Mouse (Mus musculus): ENCODE data around the gene Tjp3. TPM values are rescaled to one million over a fixed set of nuclear protein-coding genes. Genes with fewer than 3 reads are reported as not detected.

Tjp3 gene
- polyA plus RNA-seq, 1 experiment: 239 TPM

- no peak for TF ChIP-seq POLR2A (IDR thresholded peaks at IDR 0.05; ENCODE audit: low read depth, low read length)
- Histone ChIP-seq H3K4me3 (ENCODE audit: low read depth, low read length) (no peak overlapping the region), H3K4me1 (ENCODE audit: control insufficient read depth, insufficient read depth, insufficient read length, low read length) (peaks cover 16% of the 10 kb centered on the region), H3K27me3 (ENCODE audit: control insufficient read depth, insufficient read depth, low read length) (no peaks in the 10 kb centered on the region), H3K36me3 (ENCODE audit: control insufficient read depth, insufficient read depth, low read length) (peaks cover 49% of the 10 kb centered on the region), H3K27ac (ENCODE audit: insufficient read depth, low read depth, low read length) (no peak overlapping the region)
- WGBS: 91% methylated on average over 18 of the region's 18 CpGs
These were observed 32.6 kb upstream of the Tjp3 start for GRCm38 (mm10) chr10:81323791-81324530.

- Histone ChIP-seq H3K4me1 (ENCODE audit: control insufficient read depth, insufficient read depth, insufficient read length, low read length) (peaks cover 18% of the 10 kb centered on the region), H3K27ac (ENCODE audit: insufficient read depth, low read depth, low read length) (no peak overlapping the region), H3K27me3 (ENCODE audit: control insufficient read depth, insufficient read depth, low read length) (no peaks in the 10 kb centered on the region), H3K4me3 (ENCODE audit: low read depth, low read length) (no peak overlapping the region), H3K36me3 (ENCODE audit: control insufficient read depth, insufficient read depth, low read length) (peaks cover 49% of the 10 kb centered on the region)
- 89% methylated on average over 23 of the region's 23 CpGs for WGBS
- TF ChIP-seq CTCF (IDR thresholded peaks at IDR 0.05; ENCODE audit: extremely low read depth, insufficient read length, insufficient replicate concordance, low read depth, low read length): no peak
- no peak for TF ChIP-seq POLR2A (IDR thresholded peaks at IDR 0.05; ENCODE audit: low read depth, low read length)
These were observed 31.9 kb upstream of the Tjp3 start for GRCm38 (mm10) chr10:81323141-81323775.

GRCm38 (mm10) chr10:81322444-81322843, 31.1 kb upstream of the Tjp3 start:
- WGBS: 91% methylated on average over 27 of the region's 27 CpGs
- TF ChIP-seq CTCF (IDR thresholded peaks at IDR 0.05; ENCODE audit: extremely low read depth, insufficient read length, insufficient replicate concordance, low read depth, low read length): no peak
- no peak for TF ChIP-seq POLR2A (IDR thresholded peaks at IDR 0.05; ENCODE audit: low read depth, low read length)
- Histone ChIP-seq H3K4me1 (ENCODE audit: control insufficient read depth, insufficient read depth, insufficient read length, low read length) (peaks cover 23% of the 10 kb centered on the region), H3K4me3 (ENCODE audit: low read depth, low read length) (no peak overlapping the region; the same call in 1 of the 2 replicates), H3K36me3 (ENCODE audit: control insufficient read depth, insufficient read depth, low read length) (peaks cover 49% of the 10 kb centered on the region), H3K27ac (ENCODE audit: insufficient read depth, low read depth, low read length) (no peak overlapping the region), H3K27me3 (ENCODE audit: control insufficient read depth, insufficient read depth, low read length) (no peaks in the 10 kb centered on the region)

- no peak for TF ChIP-seq CTCF (IDR thresholded peaks at IDR 0.05; ENCODE audit: extremely low read depth, insufficient read length, insufficient replicate concordance, low read depth, low read length)
- H3K4me3 ChIP-seq (ENCODE audit: low read depth, low read length): peak overlapping the region; percentile 82
- WGBS: under 1% methylated on average over 20 of the region's 20 CpGs
- peak overlapping the region; percentile 88; the same call in 1 of the 2 replicates for H3K27ac ChIP-seq (ENCODE audit: insufficient read depth, low read depth, low read length)
- peaks cover 41% of the 10 kb centered on the region for H3K36me3 ChIP-seq (ENCODE audit: control insufficient read depth, insufficient read depth, low read length)
- H3K27me3 ChIP-seq (ENCODE audit: control insufficient read depth, insufficient read depth, low read length): no peaks in the 10 kb centered on the region
- peaks cover 30% of the 10 kb centered on the region for H3K4me1 ChIP-seq (ENCODE audit: control insufficient read depth, insufficient read depth, insufficient read length, low read length)
These were observed 30.1 kb upstream of the Tjp3 start for GRCm38 (mm10) chr10:81321436-81321835.

- H3K27me3 ChIP-seq (ENCODE audit: control insufficient read depth, insufficient read depth, low read length): no peaks in the 10 kb centered on the region
- under 1% methylated on average over 68 of the region's 68 CpGs for WGBS
- H3K4me1 ChIP-seq (ENCODE audit: control insufficient read depth, insufficient read depth, insufficient read length, low read length): peaks cover 30% of the 10 kb centered on the region
- peak within 1 kb of the TSS; percentile 82 for H3K4me3 ChIP-seq (ENCODE audit: low read depth, low read length)
- peaks cover 34% of the 10 kb centered on the region for H3K36me3 ChIP-seq (ENCODE audit: control insufficient read depth, insufficient read depth, low read length)
- TF ChIP-seq CTCF (IDR thresholded peaks at IDR 0.05; ENCODE audit: extremely low read depth, insufficient read length, insufficient replicate concordance, low read depth, low read length) (no peak), POLR2A (IDR thresholded peaks at IDR 0.05; ENCODE audit: low read depth, low read length) (peak; percentile 49; the same call in 1 of the 2 replicates)
- peak within 1 kb of the TSS; percentile 91 for H3K27ac ChIP-seq (ENCODE audit: insufficient read depth, low read depth, low read length)
These were observed 29.4 kb upstream of the Tjp3 start, which contains the start of gene Cactin for GRCm38 (mm10) chr10:81320550-81321347. Gene Cactin, plus strand, starts transcription at chr10:81321103.

- no peak for TF ChIP-seq CTCF (IDR thresholded peaks at IDR 0.05; ENCODE audit: extremely low read depth, insufficient read length, insufficient replicate concordance, low read depth, low read length)
- under 1% methylated on average over 38 of the region's 38 CpGs for WGBS
- Histone ChIP-seq H3K27ac (ENCODE audit: insufficient read depth, low read depth, low read length) (peak overlapping the region; percentile 91), H3K36me3 (ENCODE audit: control insufficient read depth, insufficient read depth, low read length) (peaks cover 26% of the 10 kb centered on the region), H3K4me1 (ENCODE audit: control insufficient read depth, insufficient read depth, insufficient read length, low read length) (peaks cover 30% of the 10 kb centered on the region), H3K27me3 (ENCODE audit: control insufficient read depth, insufficient read depth, low read length) (no peaks in the 10 kb centered on the region), H3K4me3 (ENCODE audit: low read depth, low read length) (peak overlapping the region; percentile 65)
These were observed 28.6 kb upstream of the Tjp3 start for GRCm38 (mm10) chr10:81319741-81320549.

Measured in small intestine, adult 2 months (tissue).